Mouse (Mus musculus) ES-E14 (cell line): ENCODE data around the gene Spc25. TPM values are rescaled to one million over a fixed set of nuclear protein-coding genes. Genes with fewer than 3 reads are reported as not detected.

ENCODE experiments used
- DNase-seq: peaks from one replicate; pipeline ENCODE4 v3.0.0-alpha.2; 2013; ENCODE audit warnings: low read depth, low spot score
- H3K27ac ChIP-seq: 2 replicates; pipeline ENCODE4 v1.5.1; 2012; ENCODE audit warnings: low read depth, mild to moderate bottlenecking, low read length, moderate library complexity, mixed read lengths; ENCODE audit not compliant: poor library complexity, insufficient read depth, severe bottlenecking
- H3K36me3 ChIP-seq: 2 replicates; pipeline ENCODE4 v1.6.1; 2012; ENCODE audit warnings: mild to moderate bottlenecking, low read length, moderate library complexity, mixed read lengths; ENCODE audit not compliant: control insufficient read depth, poor library complexity, insufficient read depth, severe bottlenecking
- H3K4me1 ChIP-seq, 2 experiments: fragments of 150-350 bp in 1 of 2; sonication (generic) in 1 of 2; 2 replicates each; pipeline ENCODE4 v1.6.1; 2012; ENCODE audit warnings: low read length in 2 of 2, mild to moderate bottlenecking in 1 of 2, mixed read lengths in 1 of 2; ENCODE audit not compliant: control insufficient read depth in 2 of 2, insufficient read depth in 2 of 2, poor library complexity in 1 of 2
- H3K4me3 ChIP-seq, 2 experiments: fragments of 150-350 bp in 1 of 2; sonication (generic) in 1 of 2; 2 replicates each; pipeline ENCODE4 v1.5.1; 2012; ENCODE audit warnings: low read length in 2 of 2, low read depth in 1 of 2, mild to moderate bottlenecking in 1 of 2, mixed read lengths in 1 of 2; ENCODE audit not compliant: insufficient read depth in 1 of 2, poor library complexity in 1 of 2, severe bottlenecking in 1 of 2
- H3K9ac ChIP-seq: 2 replicates; pipeline ENCODE4 v1.6.1; 2012; ENCODE audit warnings: low read depth, mild to moderate bottlenecking, low read length, mixed read lengths; ENCODE audit not compliant: poor library complexity, insufficient read depth, severe bottlenecking
- H3K9me3 ChIP-seq: fragments of 150-350 bp; sonication (generic); 2 replicates; pipeline ENCODE4 v1.6.1; 2012; ENCODE audit warnings: low read depth, mild to moderate bottlenecking, low read length; ENCODE audit not compliant: control insufficient read depth, insufficient read depth
- CHD2 ChIP-seq: IDR thresholded peaks from 2 replicates; pipeline ENCODE4 v1.6.1; 2014; ENCODE audit warnings: mild to moderate bottlenecking, low read depth, low read length, inconsistent platforms
- HCFC1 ChIP-seq: IDR thresholded peaks from 2 replicates; pipeline ENCODE4 v1.6.1; 2012; ENCODE audit warnings: low read length, inconsistent platforms, borderline replicate concordance; ENCODE audit not compliant: insufficient read depth
- MAFK ChIP-seq: IDR thresholded peaks from 2 replicates; pipeline ENCODE4 v1.6.1; 2014; ENCODE audit warnings: mild to moderate bottlenecking, low read depth, low read length, inconsistent platforms; ENCODE audit not compliant: insufficient read depth
- ZC3H11A ChIP-seq: IDR thresholded peaks from 2 replicates; pipeline ENCODE4 v1.6.1; 2012; ENCODE audit warnings: low read depth, mild to moderate bottlenecking, inconsistent platforms, low read length, borderline replicate concordance
- ZNF384 ChIP-seq: IDR thresholded peaks from 2 replicates; pipeline ENCODE4 v1.6.1; 2012; ENCODE audit warnings: low read depth, low read length, inconsistent platforms
- in situ Hi-C, 2 experiments: fragments of 600-800 bp; cut with MboI; formaldehyde crosslinking; loops; one replicate each; pipeline ENCODE4 v1.15.1; 2025; ENCODE audit warnings: low sequenced_read_pairs in 2 of 2, inconsistent platforms in 1 of 2; ENCODE audit not compliant: unreplicated experiment in 2 of 2
- total RNA-seq: library from RNA; depleted of rRNA; stranded (reverse); fragments of 300-350 nt; gene quantifications from 2 replicates; pipeline ENCODE4 v1.2.3, GENCODE M21; 2012

The Spc25 gene
- total RNA-seq, 1 experiment = 64.6 TPM

- no peak overlapping the region for H3K27ac ChIP-seq
- no peak for DNase-seq
- peaks cover 2 to 6% of the 10 kb centered on the region in 2 experiments; a peak in 2 of 4 replicates for H3K4me1 ChIP-seq
- H3K9me3 ChIP-seq = no peaks in the 10 kb centered on the region
- no peak for TF ChIP-seq HCFC1
- TF ChIP-seq ZNF384 = no peak
- no peak for TF ChIP-seq MAFK
- TF ChIP-seq ZC3H11A = no peak
- TF ChIP-seq CHD2 = no peak
- H3K36me3 ChIP-seq = no peaks in the 10 kb centered on the region
- no peak overlapping the region for H3K9ac ChIP-seq
- in situ Hi-C loops = no loop called here
- H3K4me3 ChIP-seq = no peak overlapping the region
These were observed 18.7 kb upstream of the Spc25 start for GRCm38 (mm10) chr2:69224724-69225123.

DNA sequence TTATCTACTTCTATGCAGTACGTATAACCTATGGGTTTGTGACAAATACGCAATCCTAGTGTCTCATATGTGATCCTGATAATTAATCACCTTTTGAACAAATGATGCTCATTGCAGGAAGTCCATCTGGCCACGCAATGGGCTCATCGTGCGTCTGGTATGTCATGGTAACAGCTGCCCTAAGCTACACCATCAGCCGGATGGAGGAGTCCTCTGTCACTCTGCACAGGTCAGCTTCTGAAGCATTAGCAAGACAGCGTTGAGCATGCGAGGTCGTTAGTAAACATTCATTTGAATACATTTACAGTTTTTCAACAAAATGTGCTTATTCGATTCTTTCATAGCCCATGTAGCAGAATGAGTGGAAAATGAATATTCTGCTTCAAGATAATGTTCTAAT is 16.8 kb upstream of the Spc25 start:
- Histone ChIP-seq H3K4me3 (no peak overlapping the region), H3K36me3 (no peaks in the 10 kb centered on the region), H3K9ac (no peak overlapping the region), H3K9me3 (no peaks in the 10 kb centered on the region), H3K27ac (no peak overlapping the region), H3K4me1 (peaks cover 2 to 6% of the 10 kb centered on the region in 2 experiments; a peak in 2 of 4 replicates)
- DNase-seq = no peak
- in situ Hi-C loops = no loop called here
- TF ChIP-seq HCFC1 (no peak), CHD2 (no peak), MAFK (no peak), ZNF384 (no peak), ZC3H11A (no peak)

DNA sequence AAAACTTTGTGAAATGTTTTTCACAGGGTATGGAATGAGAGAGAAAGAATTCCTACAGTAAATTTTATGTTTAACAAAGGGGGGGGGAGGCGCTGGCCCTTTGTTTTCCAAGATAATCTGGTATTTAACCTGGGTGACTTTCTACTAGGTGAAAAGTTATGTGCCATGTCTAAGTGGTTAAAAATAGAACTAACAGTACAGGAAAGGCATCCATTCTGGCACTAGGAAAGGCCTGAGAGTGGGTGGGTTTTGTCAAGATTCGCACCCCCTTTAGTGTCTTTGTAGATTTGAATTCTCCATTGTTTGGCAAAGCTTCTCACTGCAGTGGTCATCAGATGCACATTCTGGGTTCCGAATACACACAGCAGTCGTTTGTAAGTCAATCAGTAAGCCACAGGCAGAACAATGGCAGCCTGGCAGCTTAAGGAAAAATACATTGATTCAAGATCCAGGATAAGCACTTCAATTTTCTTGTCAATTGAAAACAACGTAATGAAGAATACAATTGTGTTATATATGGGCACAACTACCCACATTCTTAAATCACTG is 15.9 kb upstream of the Spc25 start:
- no peaks in the 10 kb centered on the region for H3K36me3 ChIP-seq
- no peaks in the 10 kb centered on the region for H3K9me3 ChIP-seq
- H3K4me3 ChIP-seq = no peak overlapping the region
- in situ Hi-C loops = no loop called here
- DNase-seq = no peak
- TF ChIP-seq HCFC1 (no peak), ZC3H11A (no peak), CHD2 (no peak), MAFK (no peak), ZNF384 (no peak)
- H3K4me1 ChIP-seq = peaks cover 2 to 6% of the 10 kb centered on the region in 2 experiments; a peak in 2 of 4 replicates
- H3K27ac ChIP-seq = no peak overlapping the region
- no peak overlapping the region for H3K9ac ChIP-seq

DNA sequence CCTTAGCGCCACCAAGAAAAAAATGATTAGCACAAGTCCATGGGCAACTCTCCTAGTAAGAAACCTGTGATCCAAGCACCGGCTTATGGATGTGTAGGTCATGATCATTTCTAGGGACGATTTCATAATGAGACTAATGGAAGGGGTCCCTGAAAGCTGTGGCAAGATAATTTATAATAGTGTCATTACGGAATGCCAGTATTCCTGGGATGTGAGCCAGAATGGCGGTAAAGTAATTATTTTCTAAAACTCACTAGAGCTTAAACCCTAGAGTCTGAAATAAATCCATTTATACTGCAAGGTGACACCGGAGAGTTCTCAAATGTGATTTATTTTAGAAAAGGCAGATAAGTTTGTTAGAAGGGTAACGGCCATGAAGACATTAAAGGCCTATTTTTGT is 9.2 kb upstream of the Spc25 start:
- no peak overlapping the region for H3K4me3 ChIP-seq
- TF ChIP-seq ZNF384 (no peak), HCFC1 (no peak), CHD2 (no peak), ZC3H11A (no peak), MAFK (no peak)
- H3K4me1 ChIP-seq = 0 out of 4 replicates have a peak, but pooled peaks cover 0 to 2% of the 10 kb centered on the region in 2 experiments
- H3K9ac ChIP-seq = no peak overlapping the region
- H3K9me3 ChIP-seq = no peaks in the 10 kb centered on the region
- H3K36me3 ChIP-seq = no peaks in the 10 kb centered on the region
- no peak overlapping the region for H3K27ac ChIP-seq
- in situ Hi-C loops = no loop called here
- DNase-seq = no peak

DNA sequence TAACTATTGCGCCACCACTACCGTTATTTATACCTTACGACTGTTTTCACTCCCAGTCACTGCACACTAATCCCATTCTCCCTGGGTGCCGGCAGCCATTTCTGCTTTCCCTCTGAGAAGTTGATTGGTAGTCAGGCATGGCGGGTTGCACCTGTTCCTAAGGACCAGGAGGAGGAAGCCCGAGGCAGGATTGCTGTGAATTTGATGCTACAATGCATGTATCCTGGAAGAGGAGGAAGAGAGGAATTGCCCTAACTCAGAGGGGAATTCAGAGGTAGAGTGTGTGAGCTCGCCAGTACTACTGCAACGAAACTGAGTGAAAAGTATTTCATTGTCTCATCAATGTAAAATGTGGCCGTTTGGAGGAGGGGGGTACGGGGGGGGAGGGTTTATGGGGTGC is 6.7 kb upstream of the Spc25 start:
- Histone ChIP-seq H3K9me3 (no peaks in the 10 kb centered on the region), H3K36me3 (no peaks in the 10 kb centered on the region), H3K9ac (no peak overlapping the region), H3K4me3 (no peak overlapping the region), H3K27ac (no peak overlapping the region), H3K4me1 (0 out of 4 replicates have a peak, but pooled peaks cover 0 to 2% of the 10 kb centered on the region in 2 experiments)
- no peak for DNase-seq
- TF ChIP-seq CHD2 (no peak), MAFK (no peak), ZNF384 (no peak), ZC3H11A (no peak), HCFC1 (no peak)
- in situ Hi-C loops = no loop called here
